15 mouse cellular contexts compared by ENCODE assay signal in the genomic region with DNA sequence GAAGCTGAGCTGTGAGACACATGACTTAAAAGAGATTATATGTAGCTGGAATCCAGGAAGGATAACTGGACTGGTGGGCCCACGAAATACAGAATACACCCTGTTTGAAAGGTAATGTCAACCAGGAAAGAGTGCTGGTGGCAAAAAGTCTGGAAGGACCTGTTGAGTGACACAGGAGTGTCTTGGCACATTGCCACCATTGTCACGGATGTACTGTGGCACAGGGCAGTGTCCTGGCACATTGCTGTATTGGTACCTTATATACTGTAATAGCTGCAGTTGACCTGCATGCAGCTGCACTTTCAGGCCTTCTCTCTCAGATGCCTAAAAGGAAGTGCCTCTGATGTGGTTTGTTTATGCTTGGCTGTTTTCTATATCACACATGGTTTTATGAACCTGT.
DNase-seq lines count a peak whose midpoint lies in the region; ATAC-seq lines count a peak whose summit lies in the region.
"Had no signal": no experiment of that assay in that cellular context is flagged by ENCODE, and none has a peak within 500 bp of the region (broad histone marks: within the 10 kb centered on the region; RNA-seq: fewer than 3 reads in every experiment).

No protein-coding gene starts in this region.

- no peaks in the 10 kb centered on the region for H3K9me3 ChIP-seq in heart, embryonic 16.5 days (replicated peaks; ENCODE audit: control insufficient read depth, low read length)
- H3K9me3 ChIP-seq: forebrain, embryonic 10.5 days; lung, embryonic 15.5 days; neural tube, embryonic 13.5 days; stomach, embryonic 15.5 days had no signal

- H3K4me3 ChIP-seq in heart, embryonic 16.5 days (ENCODE audit: low read length): no peak overlapping the region
- H3K4me3 ChIP-seq: forebrain, embryonic 10.5 days; lung, embryonic 15.5 days; neural tube, embryonic 13.5 days; stomach, embryonic 15.5 days had no signal

- 14% methylated on average over 2 of the region's 2 CpGs for WGBS in heart, embryonic 16.5 days

- peaks cover 33% of the 10 kb centered on the region for H3K36me3 ChIP-seq in heart, embryonic 16.5 days (ENCODE audit: control insufficient read depth, insufficient read depth)
- H3K36me3 ChIP-seq: forebrain, embryonic 10.5 days had no signal

- no peak overlapping the region for H3K9ac ChIP-seq in heart, embryonic 16.5 days (ENCODE audit: low read length)
- H3K9ac ChIP-seq: lung, embryonic 15.5 days; neural tube, embryonic 13.5 days; stomach, embryonic 15.5 days had no signal

- H3K27ac ChIP-seq in heart, embryonic 16.5 days (ENCODE audit: low read length): peak overlapping the region; percentile 33
- H3K27ac ChIP-seq: forebrain, embryonic 10.5 days; lung, embryonic 15.5 days; neural tube, embryonic 13.5 days; stomach, embryonic 15.5 days had no signal

- no peak for ATAC-seq in cerebellum, adult (ENCODE audit: insufficient number of reproducible peaks, low FRiP score, low TSS enrichment)
- peak; percentile 81 for ATAC-seq in heart, embryonic 16.5 days (replicated peaks; ENCODE audit: extremely low read depth, insufficient read depth, low FRiP score)
- no peak for ATAC-seq in granulocyte monocyte progenitor cell, adult 5-6 weeks (replicated peaks; ENCODE audit: poor library complexity, severe bottlenecking)
- no peak for ATAC-seq in CD4-positive, CD25-positive, alpha-beta regulatory T cell, adult 4 months
- ATAC-seq: intestine, embryonic 16.5 days had no signal

- peak; percentile 18 to 39 for DNase-seq in cerebellum, postnatal 14 days
- peak; percentile 35 for DNase-seq in left cerebral cortex, postnatal 4 days
- DNase-seq in left cerebral cortex, adult 11 months (ENCODE audit: low spot score): no peak
- DNase-seq in lung, postnatal 14 days: peak; percentile 42
- DNase-seq: gastrocnemius, postnatal 10 days; midbrain, embryonic 14.5 days had no signal

- H3K4me2 ChIP-seq in heart, embryonic 16.5 days (ENCODE audit: low read depth, low read length): no peak overlapping the region
- H3K4me2 ChIP-seq: lung, embryonic 15.5 days; neural tube, embryonic 13.5 days; stomach, embryonic 15.5 days had no signal

- H3K4me1 ChIP-seq in heart, embryonic 16.5 days (ENCODE audit: control insufficient read depth, insufficient read depth, low read length): peaks cover 15% of the 10 kb centered on the region
- H3K4me1 ChIP-seq: neural tube, embryonic 13.5 days had no signal

- intact Hi-C loops in left cerebral cortex, postnatal 4 days (cut with DNase I): no loop called here

- no peaks in the 10 kb centered on the region for H3K27me3 ChIP-seq in heart, embryonic 16.5 days (ENCODE audit: control insufficient read depth, insufficient read depth, low read length)
- H3K27me3 ChIP-seq: lung, embryonic 15.5 days; neural tube, embryonic 13.5 days; stomach, embryonic 15.5 days had no signal
